Mouse (Mus musculus): ENCODE data around the gene Eif6. TPM values are rescaled to one million over a fixed set of nuclear protein-coding genes. Genes with fewer than 3 reads are reported as not detected.

The Eif6 gene
- polyA plus RNA-seq, 1 experiment from 2014 or later, result 136 TPM

GRCm38 (mm10) chr2:155805231-155805924 lies 21.3 kb downstream of the Eif6 start:
- Histone ChIP-seq H3K36me3 (ENCODE audit: control insufficient read depth, insufficient read depth, low read length) (peaks cover 20% of the 10 kb centered on the region), H3K4me2 (ENCODE audit: low read length) (no peak overlapping the region), H3K27ac (ENCODE audit: low read length) (no peak overlapping the region), H3K4me1 (ENCODE audit: control insufficient read depth, insufficient read depth, low read length) (no peaks in the 10 kb centered on the region), H3K27me3 (ENCODE audit: control insufficient read depth, insufficient read depth, low read depth, low read length) (no peaks in the 10 kb centered on the region), H3K9me3 (replicated peaks; ENCODE audit: control insufficient read depth, low read length, poor library complexity, severe bottlenecking) (no peaks in the 10 kb centered on the region), H3K9ac (ENCODE audit: low read depth, low read length) (no peak overlapping the region), H3K4me3 (ENCODE audit: low read depth, low read length) (no peak overlapping the region)
- no peak for ATAC-seq
- WGBS, result 61% methylated on average over 6 of the region's 6 CpGs

GRCm38 (mm10) chr2:155804053-155804452 lies 22.7 kb downstream of the Eif6 start:
- no peaks in the 10 kb centered on the region for H3K4me1 ChIP-seq (ENCODE audit: control insufficient read depth, insufficient read depth, low read length)
- H3K9me3 ChIP-seq (replicated peaks; ENCODE audit: control insufficient read depth, low read length, poor library complexity, severe bottlenecking), result no peaks in the 10 kb centered on the region
- WGBS, result 76% methylated on average over 5 of the region's 5 CpGs
- H3K4me2 ChIP-seq (ENCODE audit: low read length), result no peak overlapping the region
- no peak overlapping the region for H3K27ac ChIP-seq (ENCODE audit: low read length)
- H3K36me3 ChIP-seq (ENCODE audit: control insufficient read depth, insufficient read depth, low read length), result peaks cover 24% of the 10 kb centered on the region
- H3K9ac ChIP-seq (ENCODE audit: low read depth, low read length), result no peak overlapping the region
- H3K4me3 ChIP-seq (ENCODE audit: low read depth, low read length), result no peak overlapping the region
- H3K27me3 ChIP-seq (ENCODE audit: control insufficient read depth, insufficient read depth, low read depth, low read length), result no peaks in the 10 kb centered on the region
- ATAC-seq, result no peak

- Histone ChIP-seq H3K27ac (ENCODE audit: low read length) (no peak overlapping the region), H3K4me1 (ENCODE audit: control insufficient read depth, insufficient read depth, low read length) (no peaks in the 10 kb centered on the region), H3K4me3 (ENCODE audit: low read depth, low read length) (no peak overlapping the region), H3K36me3 (ENCODE audit: control insufficient read depth, insufficient read depth, low read length) (peaks cover 30% of the 10 kb centered on the region), H3K9me3 (replicated peaks; ENCODE audit: control insufficient read depth, low read length, poor library complexity, severe bottlenecking) (no peaks in the 10 kb centered on the region), H3K4me2 (ENCODE audit: low read length) (no peak overlapping the region), H3K27me3 (ENCODE audit: control insufficient read depth, insufficient read depth, low read depth, low read length) (no peaks in the 10 kb centered on the region), H3K9ac (ENCODE audit: low read depth, low read length) (no peak overlapping the region)
- 62% methylated on average over 3 of the region's 3 CpGs for WGBS
- ATAC-seq, result no peak
Measured at GRCm38 (mm10) chr2:155802761-155803160, 24.0 kb downstream of the Eif6 start.

GRCm38 (mm10) chr2:155798613-155799012 lies 28.1 kb downstream of the Eif6 start:
- H3K36me3 ChIP-seq (ENCODE audit: control insufficient read depth, insufficient read depth, low read length), result peaks cover 37% of the 10 kb centered on the region
- no peaks in the 10 kb centered on the region for H3K4me1 ChIP-seq (ENCODE audit: control insufficient read depth, insufficient read depth, low read length)
- H3K9ac ChIP-seq (ENCODE audit: low read depth, low read length), result no peak overlapping the region
- 65% methylated on average over 3 of the region's 3 CpGs for WGBS
- no peak overlapping the region for H3K4me3 ChIP-seq (ENCODE audit: low read depth, low read length)
- no peak for ATAC-seq
- no peaks in the 10 kb centered on the region for H3K9me3 ChIP-seq (replicated peaks; ENCODE audit: control insufficient read depth, low read length, poor library complexity, severe bottlenecking)
- no peak overlapping the region for H3K27ac ChIP-seq (ENCODE audit: low read length)
- no peak overlapping the region for H3K4me2 ChIP-seq (ENCODE audit: low read length)
- no peaks in the 10 kb centered on the region for H3K27me3 ChIP-seq (ENCODE audit: control insufficient read depth, insufficient read depth, low read depth, low read length)

- no peak for ATAC-seq
- WGBS, result 90% methylated on average over 12 of the region's 12 CpGs
- no peaks in the 10 kb centered on the region for H3K4me1 ChIP-seq (ENCODE audit: control insufficient read depth, insufficient read depth, low read length)
- H3K9me3 ChIP-seq (replicated peaks; ENCODE audit: control insufficient read depth, low read length, poor library complexity, severe bottlenecking), result no peaks in the 10 kb centered on the region
- no peak overlapping the region for H3K9ac ChIP-seq (ENCODE audit: low read depth, low read length)
- H3K4me3 ChIP-seq (ENCODE audit: low read depth, low read length), result no peak overlapping the region
- no peak overlapping the region for H3K27ac ChIP-seq (ENCODE audit: low read length)
- H3K36me3 ChIP-seq (ENCODE audit: control insufficient read depth, insufficient read depth, low read length), result peaks cover 18% of the 10 kb centered on the region
- no peaks in the 10 kb centered on the region for H3K27me3 ChIP-seq (ENCODE audit: control insufficient read depth, insufficient read depth, low read depth, low read length)
- H3K4me2 ChIP-seq (ENCODE audit: low read length), result no peak overlapping the region
Measured at GRCm38 (mm10) chr2:155794674-155795445, 31.9 kb downstream of the Eif6 start.

GRCm38 (mm10) chr2:155792899-155793298 lies 33.8 kb downstream of the Eif6 start:
- Histone ChIP-seq H3K4me2 (ENCODE audit: low read length) (no peak overlapping the region), H3K9ac (ENCODE audit: low read depth, low read length) (no peak overlapping the region), H3K27me3 (ENCODE audit: control insufficient read depth, insufficient read depth, low read depth, low read length) (no peaks in the 10 kb centered on the region), H3K9me3 (replicated peaks; ENCODE audit: control insufficient read depth, low read length, poor library complexity, severe bottlenecking) (no peaks in the 10 kb centered on the region), H3K27ac (ENCODE audit: low read length) (no peak overlapping the region), H3K4me3 (ENCODE audit: low read depth, low read length) (no peak overlapping the region), H3K4me1 (ENCODE audit: control insufficient read depth, insufficient read depth, low read length) (no peaks in the 10 kb centered on the region), H3K36me3 (ENCODE audit: control insufficient read depth, insufficient read depth, low read length) (peaks cover 9% of the 10 kb centered on the region; the same call in 1 of the 2 replicates)
- WGBS, result 24% methylated on average over 12 of the region's 12 CpGs
- no peak for ATAC-seq

GRCm38 (mm10) chr2:155787949-155788931 lies 38.5 kb downstream of the Eif6 start:
- Histone ChIP-seq H3K9me3 (replicated peaks; ENCODE audit: control insufficient read depth, low read length, poor library complexity, severe bottlenecking) (no peaks in the 10 kb centered on the region), H3K4me2 (ENCODE audit: low read length) (no peak overlapping the region), H3K27ac (ENCODE audit: low read length) (no peak overlapping the region), H3K9ac (ENCODE audit: low read depth, low read length) (no peak overlapping the region), H3K4me1 (ENCODE audit: control insufficient read depth, insufficient read depth, low read length) (no peaks in the 10 kb centered on the region), H3K27me3 (ENCODE audit: control insufficient read depth, insufficient read depth, low read depth, low read length) (no peaks in the 10 kb centered on the region), H3K36me3 (ENCODE audit: control insufficient read depth, insufficient read depth, low read length) (0 out of 2 replicates have a peak, but pooled peaks cover 3% of the 10 kb centered on the region), H3K4me3 (ENCODE audit: low read depth, low read length) (no peak overlapping the region)
- ATAC-seq, result no peak
- 85% methylated on average over 18 of the region's 18 CpGs for WGBS

- no peaks in the 10 kb centered on the region for H3K4me1 ChIP-seq (ENCODE audit: control insufficient read depth, insufficient read depth, low read length)
- no peaks in the 10 kb centered on the region for H3K27me3 ChIP-seq (ENCODE audit: control insufficient read depth, insufficient read depth, low read depth, low read length)
- no peak overlapping the region for H3K9ac ChIP-seq (ENCODE audit: low read depth, low read length)
- H3K36me3 ChIP-seq (ENCODE audit: control insufficient read depth, insufficient read depth, low read length), result no peaks in the 10 kb centered on the region
- no peak overlapping the region for H3K4me3 ChIP-seq (ENCODE audit: low read depth, low read length)
- H3K27ac ChIP-seq (ENCODE audit: low read length), result no peak overlapping the region
- no peaks in the 10 kb centered on the region for H3K9me3 ChIP-seq (replicated peaks; ENCODE audit: control insufficient read depth, low read length, poor library complexity, severe bottlenecking)
- no peak for ATAC-seq
- H3K4me2 ChIP-seq (ENCODE audit: low read length), result no peak overlapping the region
- WGBS, result 79% methylated on average over 5 of the region's 5 CpGs
Measured at GRCm38 (mm10) chr2:155786905-155787304, 39.8 kb downstream of the Eif6 start.
